Mouse (Mus musculus) erythroid progenitor cell, adult 5-6 weeks (primary cell): ENCODE data around the gene Naa30. TPM values are rescaled to one million over a fixed set of nuclear protein-coding genes. Genes with fewer than 3 reads are reported as not detected.
"Not testable (repeated sequence)": the region's sequence is repeated elsewhere in the genome, so short reads cannot be mapped to it uniquely, and the experiment has no call there.

Source experiments
- ATAC-seq: replicated peaks from 2 replicates; pipeline ENCODE4 v1.8.0; 2016; ENCODE audit warnings: moderate number of reproducible peaks, mild to moderate bottlenecking, moderate TSS enrichment, inconsistent platforms; ENCODE audit not compliant: poor library complexity, low FRiP score, severe bottlenecking
- total RNA-seq, 2 experiments: library from RNA; stranded (forward) in 1 of 2; stranded (reverse) in 1 of 2; fragments of 150-400 nt in 1 of 2; fragments of 186-747, 209-891 nt in 1 of 2; gene quantifications; 2 replicates each; pipeline versions ENCODE4 v1.2.3 to v1.2.4; 2015 to 2017; ENCODE audit warnings: low replicate concordance in 2 of 2

The Naa30 gene
- total RNA-seq, 2 experiments from 2014 or later: 12.2 to 13.2 TPM

- ATAC-seq: not testable (repeated sequence)
Measured at GRCm38 (mm10) chr14:49219466-49220022, 47.5 kb downstream of the Naa30 start.

- no peak for ATAC-seq
Measured at GRCm38 (mm10) chr14:49221771-49222170, 49.7 kb downstream of the Naa30 start.

GRCm38 (mm10) chr14:49226471-49226870, 54.4 kb downstream of the Naa30 start:
- ATAC-seq: no peak

GRCm38 (mm10) chr14:49226986-49227385, 55.0 kb downstream of the Naa30 start:
- no peak for ATAC-seq

GRCm38 (mm10) chr14:49231845-49232244, 59.8 kb downstream of the Naa30 start:
- no peak for ATAC-seq

- ATAC-seq: no peak
Measured at GRCm38 (mm10) chr14:49234788-49235515, 62.9 kb downstream of the Naa30 start.

GRCm38 (mm10) chr14:49238206-49238605, 66.2 kb downstream of the Naa30 start:
- ATAC-seq: no peak

Other genes with a start within 250 kb of the Naa30 start
- 23.4 and 35.6 TPM in 2 replicates for gene Ap5m1, start 106.1 kb upstream of the Naa30 start, total RNA-seq (2015; ENCODE audit: low replicate concordance)
- gene Ap5m1, start 106.1 kb upstream of the Naa30 start, total RNA-seq (2017; ENCODE audit: low replicate concordance): 8.5 and 22.7 TPM in 2 replicates
- 41.1 and 55.8 TPM in 2 replicates for gene Exoc5, start 105.6 kb upstream of the Naa30 start, total RNA-seq (2015; ENCODE audit: low replicate concordance)
- gene Exoc5, start 105.6 kb upstream of the Naa30 start, total RNA-seq (2017; ENCODE audit: low replicate concordance): 35.9 and 97.8 TPM in 2 replicates
- gene ccdc198, start 73.2 kb downstream of the Naa30 start, total RNA-seq (2015; ENCODE audit: low replicate concordance): not detected in 2 replicates
- gene ccdc198, start 73.2 kb downstream of the Naa30 start, total RNA-seq (2017; ENCODE audit: low replicate concordance): not detected in 2 replicates